Mouse (Mus musculus) CD4-positive, CD25-positive, alpha-beta regulatory T cell (primary cell): ENCODE results near the gene Sgo1. TPM values are rescaled to one million over a fixed set of nuclear protein-coding genes. Genes with fewer than 3 reads are reported as not detected.

Experiments used
- polyA plus RNA-seq: library from polyadenylated mRNA; unstranded; fragments of 100-300 nt; shearing (Covaris generic); gene quantifications from one replicate; pipeline ENCODE4 v1.2.1, GENCODE M21; 2017

Sgo1 gene
- 1.9 TPM for polyA plus RNA-seq

DNA sequence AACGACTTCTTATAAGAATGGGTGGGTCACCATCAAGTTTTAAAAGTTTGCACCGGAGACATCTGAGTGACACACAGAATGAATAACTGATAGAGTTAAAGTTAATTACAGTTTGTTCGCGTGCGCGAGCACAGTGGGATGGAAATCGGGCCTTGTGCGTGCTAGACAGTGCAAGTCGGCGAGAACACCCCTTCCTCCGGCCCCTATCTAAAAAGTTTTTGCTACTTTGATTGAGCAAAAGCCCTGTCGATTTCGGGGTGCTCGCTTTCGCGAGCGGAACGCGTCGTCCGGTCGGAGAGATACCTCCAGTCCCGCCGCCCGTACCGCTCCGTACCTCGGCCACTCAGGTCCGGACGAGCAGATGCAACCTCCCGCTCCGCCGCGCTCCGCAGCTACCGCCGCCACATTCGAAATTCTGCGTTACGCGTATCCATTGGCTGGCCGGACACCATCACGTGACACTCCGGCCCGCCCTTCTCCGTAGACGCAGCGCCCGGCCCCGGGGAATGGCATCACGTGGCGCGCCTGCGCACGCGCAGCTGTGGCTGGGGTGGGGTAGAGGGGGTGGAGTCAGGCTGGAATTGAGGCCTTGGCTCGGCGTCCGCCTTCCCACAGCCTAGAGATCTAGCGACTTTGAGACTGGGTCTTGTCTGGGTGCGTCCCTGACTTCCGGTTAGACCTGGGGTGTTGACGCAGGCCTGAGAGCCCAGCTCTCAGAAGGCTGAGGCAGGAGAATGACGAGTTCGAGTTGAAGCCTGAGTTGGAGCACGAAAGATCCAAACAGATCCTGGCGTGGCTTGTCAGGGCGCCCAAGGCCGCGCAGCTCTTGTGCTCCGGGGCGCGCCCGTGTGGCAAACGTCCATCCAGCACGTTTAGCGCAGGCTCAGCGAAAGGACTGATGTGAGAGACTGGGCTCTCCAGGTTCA is at the start of gene Sgo1:
Sgo1 (minus strand) TSS at position 457 of the 926 bp plus-strand sequence.

Other genes starting within 250 kb of the Sgo1 start
- gene Efhb, start 226.0 kb downstream of the Sgo1 start, polyA plus RNA-seq, result not detected
- gene Rab5a, start 210.1 kb downstream of the Sgo1 start, polyA plus RNA-seq, result 107 TPM
- 0.98 TPM for gene Pp2d1, start 149.9 kb downstream of the Sgo1 start, polyA plus RNA-seq
- 49.7 TPM for gene Kat2b, start 122.5 kb downstream of the Sgo1 start, polyA plus RNA-seq
- gene Sult1c2, start 157.0 kb upstream of the Sgo1 start, polyA plus RNA-seq, result not detected